Mouse (Mus musculus): ENCODE results near the gene Enc1.

Gene Enc1

GRCm38 (mm10) chr13:97298896-97299295 lies 58.0 kb downstream of the Enc1 start:
- in situ Hi-C loops (cut with MboI; ENCODE audit: low pct_unique_long_range_greater_than_20kb in 1 of 2, low sequenced_read_pairs in 2 of 2, unreplicated experiment in 1 of 2): loop anchor here in 1 of 2 experiments (10.0 kb wide), 1 partner anchor 54 kb away; the partner anchor contains the start of gene Enc1

- in situ Hi-C loops (cut with MboI; ENCODE audit: low pct_unique_long_range_greater_than_20kb in 1 of 2, low sequenced_read_pairs in 2 of 2, unreplicated experiment in 1 of 2): loop anchor here in 1 of 2 experiments (10.0 kb wide), 1 partner anchor 55 kb away; the partner anchor contains the start of gene Enc1
These were observed 59.3 kb downstream of the Enc1 start for GRCm38 (mm10) chr13:97299877-97300873.

All from mouse embryonic stem cell (cell line).